Mouse (Mus musculus): ENCODE results near the gene Scn4b. TPM values are rescaled to one million over a fixed set of nuclear protein-coding genes. Genes with fewer than 3 reads are reported as not detected.

Gene Scn4b
- 4.3 and 4.6 TPM in 2 replicates for polyA plus RNA-seq (2015; fragmentation: Nextera tagmentation; extraction: Ambion mirVana)

- 0 out of 2 replicates have a peak, but pooled peaks have one; percentile 18 for ATAC-seq (replicated peaks; ENCODE audit: low FRiP score, low read depth)
- WGBS, result under 1% methylated on average over 74 of the region's 76 CpGs
- Histone ChIP-seq H3K27ac (no peak within 1 kb of the TSS), H3K36me3 (ENCODE audit: insufficient read depth, low read length) (no peaks in the 10 kb centered on the region), H3K4me2 (ENCODE audit: low read length) (peak within 1 kb of the TSS; percentile 83), H3K9ac (ENCODE audit: low read depth, low read length) (peak within 1 kb of the TSS; percentile 20; the same call in 1 of the 2 replicates), H3K27me3 (ENCODE audit: insufficient read depth, low read length) (peaks cover 39% of the 10 kb centered on the region), H3K9me3 (replicated peaks; ENCODE audit: low read length) (no peaks in the 10 kb centered on the region), H3K4me3 (replicated peaks; ENCODE audit: low read depth, low read length) (peak within 1 kb of the TSS; percentile 35), H3K4me1 (replicated peaks; ENCODE audit: insufficient read depth, low read length) (peaks cover 7% of the 10 kb centered on the region; the same call in 1 of the 2 replicates)
- peak; percentile 63 for DNase-seq (ENCODE audit: low spot score)
- no peak for TF ChIP-seq CTCF (IDR thresholded peaks at IDR 0.05; ENCODE audit: low read depth)
Measured at GRCm38 (mm10) chr9:45138191-45139032, at the start of gene Scn4b. TSS of gene Scn4b (plus strand) at chr9:45138395.

DNA sequence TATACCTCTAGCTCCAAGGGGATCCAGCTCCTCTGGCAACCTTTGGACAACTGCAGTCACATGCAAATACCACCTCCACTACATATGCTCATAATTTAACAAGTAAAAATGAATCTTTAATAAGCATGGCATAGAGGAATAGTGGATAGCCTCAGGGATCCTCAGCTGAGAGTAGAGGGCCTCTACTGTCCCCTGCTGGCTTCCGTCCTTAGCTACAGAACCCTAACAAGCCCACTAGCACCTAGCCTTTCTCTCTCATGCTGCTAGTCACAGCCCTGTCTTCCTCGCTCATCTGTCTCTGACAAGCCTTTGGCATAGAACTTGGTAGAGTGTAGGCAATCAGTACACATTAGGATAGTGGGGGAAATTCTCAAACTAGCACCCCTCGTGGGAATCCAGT is 47.4 kb upstream of the Scn4b start:
- H3K4me1 ChIP-seq (replicated peaks; ENCODE audit: insufficient read depth, low read length), result no peaks in the 10 kb centered on the region
- TF ChIP-seq CTCF (IDR thresholded peaks at IDR 0.05; ENCODE audit: low read depth), result peak; percentile 43; the same call in 1 of the 2 replicates
- H3K4me2 ChIP-seq (ENCODE audit: low read length), result no peak overlapping the region
- H3K4me3 ChIP-seq (replicated peaks; ENCODE audit: low read depth, low read length), result no peak overlapping the region
- no peaks in the 10 kb centered on the region for H3K9me3 ChIP-seq (replicated peaks; ENCODE audit: low read length)
- no peaks in the 10 kb centered on the region for H3K27me3 ChIP-seq (ENCODE audit: insufficient read depth, low read length)
- ATAC-seq (replicated peaks; ENCODE audit: low FRiP score, low read depth), result no peak
- no peak overlapping the region for H3K27ac ChIP-seq
- 62% methylated on average over 3 of the region's 3 CpGs for WGBS
- no peaks in the 10 kb centered on the region for H3K36me3 ChIP-seq (ENCODE audit: insufficient read depth, low read length)
- DNase-seq (ENCODE audit: low spot score), result no peak
- no peak overlapping the region for H3K9ac ChIP-seq (ENCODE audit: low read depth, low read length)

DNA sequence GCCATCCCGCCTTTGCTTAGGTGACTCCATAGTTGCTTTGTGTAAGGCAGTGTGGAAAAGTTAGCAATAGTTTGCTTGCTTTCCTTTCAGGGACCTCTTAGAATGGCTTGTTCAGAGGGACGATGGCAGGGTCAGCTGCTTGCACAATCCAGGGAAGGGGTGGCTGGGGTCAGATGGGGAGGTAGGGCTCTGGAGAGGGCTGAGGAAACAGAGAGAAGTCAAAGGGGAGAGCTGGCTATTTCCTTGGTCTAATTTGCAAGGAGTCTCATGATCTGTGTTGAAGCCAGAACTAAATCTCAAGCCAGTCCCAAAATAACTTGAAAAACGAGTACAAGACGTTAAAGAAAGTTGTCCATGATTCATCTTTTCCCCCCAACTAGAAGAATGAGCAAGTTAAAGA is 45.6 kb upstream of the Scn4b start:
- Histone ChIP-seq H3K27me3 (ENCODE audit: insufficient read depth, low read length) (no peaks in the 10 kb centered on the region), H3K4me2 (ENCODE audit: low read length) (no peak overlapping the region), H3K4me1 (replicated peaks; ENCODE audit: insufficient read depth, low read length) (no peaks in the 10 kb centered on the region), H3K36me3 (ENCODE audit: insufficient read depth, low read length) (no peaks in the 10 kb centered on the region), H3K4me3 (replicated peaks; ENCODE audit: low read depth, low read length) (no peak overlapping the region), H3K27ac (0 out of 2 replicates have a peak overlapping the region, but pooled peaks have one; percentile 4), H3K9me3 (replicated peaks; ENCODE audit: low read length) (no peaks in the 10 kb centered on the region), H3K9ac (ENCODE audit: low read depth, low read length) (no peak overlapping the region)
- ATAC-seq (replicated peaks; ENCODE audit: low FRiP score, low read depth) (no peak), DNase-seq (ENCODE audit: low spot score) (no peak)
- no peak for TF ChIP-seq CTCF (IDR thresholded peaks at IDR 0.05; ENCODE audit: low read depth)
- 47% methylated on average over 4 of the region's 4 CpGs for WGBS

DNA sequence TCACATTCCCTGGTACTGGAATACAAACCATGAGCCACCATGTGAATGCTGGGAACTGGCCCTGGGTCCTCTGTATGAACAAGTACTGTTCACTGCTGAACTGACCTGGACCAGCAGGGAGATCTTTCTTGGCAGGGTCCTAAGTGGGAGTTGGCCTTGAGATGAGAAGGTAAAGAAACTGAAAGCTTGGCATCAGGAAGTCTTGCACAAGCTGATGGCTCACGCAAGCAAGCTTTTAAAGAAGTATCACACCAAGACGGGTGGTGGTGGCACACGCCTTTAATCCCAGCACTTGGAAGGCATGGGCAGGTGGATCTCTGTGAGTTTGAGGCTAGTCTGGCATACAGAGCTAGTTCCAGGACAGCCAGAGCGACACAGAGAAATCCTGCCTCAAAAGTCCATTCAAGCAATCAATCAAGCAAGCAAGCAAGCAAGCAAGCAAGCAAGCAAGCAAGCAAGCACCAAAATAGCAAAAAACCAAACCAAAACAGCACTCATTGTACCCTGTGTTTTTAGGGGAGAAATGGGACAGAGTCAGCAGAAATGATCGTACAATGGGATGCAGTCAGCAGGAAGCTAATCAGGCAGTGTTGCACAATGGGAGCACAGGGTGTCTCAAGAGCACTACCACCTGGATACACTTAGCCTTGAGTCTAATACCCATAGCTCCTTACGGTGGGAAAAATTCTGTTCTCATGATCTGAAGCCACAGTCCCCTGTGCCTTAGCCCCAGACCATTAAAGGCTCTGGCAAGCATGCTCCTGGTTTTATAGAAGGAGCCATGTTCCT is 42.9 kb upstream of the Scn4b start:
- ATAC-seq (replicated peaks; ENCODE audit: low FRiP score, low read depth), result no peak
- DNase-seq (ENCODE audit: low spot score), result no peak
- Histone ChIP-seq H3K27ac (no peak overlapping the region), H3K4me3 (replicated peaks; ENCODE audit: low read depth, low read length) (no peak overlapping the region), H3K4me1 (replicated peaks; ENCODE audit: insufficient read depth, low read length) (no peaks in the 10 kb centered on the region), H3K27me3 (ENCODE audit: insufficient read depth, low read length) (no peaks in the 10 kb centered on the region), H3K9ac (ENCODE audit: low read depth, low read length) (no peak overlapping the region), H3K4me2 (ENCODE audit: low read length) (no peak overlapping the region), H3K9me3 (replicated peaks; ENCODE audit: low read length) (no peaks in the 10 kb centered on the region), H3K36me3 (ENCODE audit: insufficient read depth, low read length) (no peaks in the 10 kb centered on the region)
- WGBS, result 77% methylated on average over 6 of the region's 6 CpGs
- TF ChIP-seq CTCF (IDR thresholded peaks at IDR 0.05; ENCODE audit: low read depth), result no peak

- TF ChIP-seq CTCF (IDR thresholded peaks at IDR 0.05; ENCODE audit: low read depth), result no peak
- WGBS, result 79% methylated on average over 5 of the region's 5 CpGs
- DNase-seq (ENCODE audit: low spot score), result no peak
- H3K27me3 ChIP-seq (ENCODE audit: insufficient read depth, low read length), result no peaks in the 10 kb centered on the region
- no peaks in the 10 kb centered on the region for H3K36me3 ChIP-seq (ENCODE audit: insufficient read depth, low read length)
- H3K27ac ChIP-seq, result no peak overlapping the region
- no peak for ATAC-seq (replicated peaks; ENCODE audit: low FRiP score, low read depth)
- H3K4me3 ChIP-seq (replicated peaks; ENCODE audit: low read depth, low read length), result no peak overlapping the region
- no peaks in the 10 kb centered on the region for H3K9me3 ChIP-seq (replicated peaks; ENCODE audit: low read length)
- H3K4me1 ChIP-seq (replicated peaks; ENCODE audit: insufficient read depth, low read length), result no peaks in the 10 kb centered on the region
- H3K4me2 ChIP-seq (ENCODE audit: low read length), result no peak overlapping the region
- H3K9ac ChIP-seq (ENCODE audit: low read depth, low read length), result no peak overlapping the region
Measured at GRCm38 (mm10) chr9:45097877-45098276, 40.3 kb upstream of the Scn4b start.

DNA sequence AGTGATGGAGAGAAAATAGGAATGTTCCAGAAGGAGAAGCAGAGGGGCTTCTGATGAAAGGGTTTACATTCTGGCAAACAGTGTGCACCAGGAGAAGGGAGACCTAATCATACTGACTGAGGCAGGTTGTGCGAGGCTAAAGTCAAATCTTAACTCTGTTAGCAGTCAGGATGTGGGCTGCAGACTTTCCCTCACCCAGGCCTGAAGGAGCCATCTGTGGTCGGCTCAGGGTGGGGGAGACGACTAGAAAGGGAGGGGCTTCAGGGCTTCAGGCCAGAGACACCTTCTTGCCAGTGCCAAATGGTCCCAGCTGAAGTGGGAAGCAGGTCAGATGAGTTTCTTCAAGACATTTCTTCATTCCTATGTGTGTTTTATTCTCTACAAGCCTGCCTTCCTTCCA is 39.8 kb upstream of the Scn4b start:
- Histone ChIP-seq H3K9ac (ENCODE audit: low read depth, low read length) (no peak overlapping the region), H3K4me2 (ENCODE audit: low read length) (no peak overlapping the region), H3K36me3 (ENCODE audit: insufficient read depth, low read length) (no peaks in the 10 kb centered on the region), H3K4me3 (replicated peaks; ENCODE audit: low read depth, low read length) (no peak overlapping the region), H3K27ac (no peak overlapping the region), H3K4me1 (replicated peaks; ENCODE audit: insufficient read depth, low read length) (no peaks in the 10 kb centered on the region), H3K27me3 (ENCODE audit: insufficient read depth, low read length) (no peaks in the 10 kb centered on the region), H3K9me3 (replicated peaks; ENCODE audit: low read length) (no peaks in the 10 kb centered on the region)
- 34% methylated on average over 3 of the region's 3 CpGs for WGBS
- no peak for TF ChIP-seq CTCF (IDR thresholded peaks at IDR 0.05; ENCODE audit: low read depth)
- DNase-seq (ENCODE audit: low spot score) (no peak), ATAC-seq (replicated peaks; ENCODE audit: low FRiP score, low read depth) (no peak)

Measured in kidney, postnatal 0 days (tissue).